Mouse (Mus musculus): ENCODE results near the gene Fndc10. TPM values are rescaled to one million over a fixed set of nuclear protein-coding genes. Genes with fewer than 3 reads are reported as not detected.

Gene Fndc10
- polyA plus RNA-seq, 1 experiment from 2014 or later: 3.3 TPM

GRCm38 (mm10) chr4:155705592-155705929 lies 11.4 kb downstream of the Fndc10 start:
- under 1% methylated on average over 19 of the region's 19 CpGs for WGBS
- Histone ChIP-seq H3K27me3 (replicated peaks; ENCODE audit: insufficient read depth, low read length) (no peaks in the 10 kb centered on the region), H3K4me2 (replicated peaks; ENCODE audit: low read depth, low read length) (peak overlapping the region; percentile 77), H3K36me3 (ENCODE audit: insufficient read depth, low read length) (no peaks in the 10 kb centered on the region), H3K4me3 (ENCODE audit: low read depth, low read length) (peak overlapping the region; percentile 94), H3K9me3 (ENCODE audit: low read length) (no peaks in the 10 kb centered on the region), H3K9ac (replicated peaks; ENCODE audit: low read depth) (peak overlapping the region; percentile 99), H3K4me1 (ENCODE audit: insufficient read depth, low read depth, low read length) (peaks cover 5% of the 10 kb centered on the region; the same call in 1 of the 2 replicates), H3K27ac (ENCODE audit: low read length) (peak overlapping the region; percentile 98)
- DNase-seq (ENCODE audit: low spot score): peak; percentile 70
- no peak; the same call in 1 of the 2 replicates for ATAC-seq
- no peak for TF ChIP-seq CTCF (IDR thresholded peaks at IDR 0.05)
- TF ChIP-seq EP300 (IDR thresholded peaks at IDR 0.05): no peak

- ATAC-seq: no peak
- Histone ChIP-seq H3K4me1 (ENCODE audit: insufficient read depth, low read depth, low read length) (peaks cover 5% of the 10 kb centered on the region; the same call in 1 of the 2 replicates), H3K27ac (ENCODE audit: low read length) (no peak overlapping the region), H3K9ac (replicated peaks; ENCODE audit: low read depth) (no peak overlapping the region), H3K27me3 (replicated peaks; ENCODE audit: insufficient read depth, low read length) (no peaks in the 10 kb centered on the region), H3K4me2 (replicated peaks; ENCODE audit: low read depth, low read length) (no peak overlapping the region), H3K4me3 (ENCODE audit: low read depth, low read length) (no peak overlapping the region), H3K9me3 (ENCODE audit: low read length) (no peaks in the 10 kb centered on the region), H3K36me3 (ENCODE audit: insufficient read depth, low read length) (no peaks in the 10 kb centered on the region)
- no peak for DNase-seq (ENCODE audit: low spot score)
- TF ChIP-seq EP300 (IDR thresholded peaks at IDR 0.05) (no peak), CTCF (IDR thresholded peaks at IDR 0.05) (no peak)
- 69% methylated on average over 2 of the region's 2 CpGs for WGBS
These were observed 14.4 kb downstream of the Fndc10 start for GRCm38 (mm10) chr4:155708582-155708981.

DNA sequence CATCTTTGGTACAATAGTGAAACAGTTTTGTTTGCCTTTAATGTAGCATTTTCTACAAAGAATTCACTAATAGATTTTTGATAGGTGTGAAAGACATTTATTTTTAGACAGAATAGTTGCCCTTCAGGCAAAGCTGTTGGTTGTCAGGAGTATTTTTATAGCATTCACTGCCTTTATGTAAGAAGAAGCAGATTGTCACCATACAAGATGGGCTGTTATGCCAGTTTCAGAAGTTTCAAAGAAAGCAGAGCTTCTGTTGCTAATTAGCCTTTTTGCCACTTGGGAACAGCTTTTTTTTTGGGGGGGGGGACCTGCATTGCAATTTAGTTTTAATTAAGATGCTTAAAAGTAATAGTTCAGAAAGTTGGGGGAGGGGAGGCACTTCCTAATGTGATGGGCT lies 14.8 kb downstream of the Fndc10 start:
- Histone ChIP-seq H3K27ac (ENCODE audit: low read length) (no peak overlapping the region), H3K4me2 (replicated peaks; ENCODE audit: low read depth, low read length) (no peak overlapping the region)

DNA sequence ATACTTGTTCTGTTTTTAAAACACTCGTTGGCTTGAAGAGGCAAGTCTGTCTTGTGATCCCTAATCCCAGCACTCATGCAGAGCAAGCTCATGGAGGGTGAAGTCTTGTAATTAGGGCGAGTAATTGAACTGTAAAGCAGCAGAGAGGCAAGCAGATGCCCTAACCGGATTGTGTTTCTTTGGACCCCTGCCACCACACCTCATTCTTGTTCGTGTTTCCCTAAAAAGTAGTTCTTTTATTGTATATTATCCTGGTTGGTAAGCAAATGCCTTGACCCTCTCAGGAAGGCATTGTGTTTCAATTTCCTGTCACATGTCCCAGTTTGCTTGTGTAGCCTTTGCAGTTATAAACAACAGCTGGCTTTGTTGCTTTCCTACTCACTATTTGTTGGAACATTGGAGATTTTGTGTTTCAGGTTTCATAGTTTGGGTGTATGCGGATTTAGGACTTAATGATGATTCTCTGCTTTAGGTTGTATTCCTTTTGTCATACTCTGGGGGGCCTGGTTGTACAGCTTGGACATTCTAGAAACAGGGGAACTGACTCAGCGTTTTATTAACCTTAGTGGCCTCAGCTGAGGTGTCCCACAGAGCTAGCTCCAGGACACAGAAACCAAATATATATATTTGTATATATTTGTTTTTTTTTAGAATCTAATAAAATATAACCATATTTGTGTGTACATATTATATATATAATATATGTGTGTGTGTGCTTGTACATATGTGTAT lies 16.5 kb downstream of the Fndc10 start:
- H3K9ac ChIP-seq (replicated peaks; ENCODE audit: low read depth): no peak overlapping the region
- H3K27ac ChIP-seq (ENCODE audit: low read length): peak overlapping the region; percentile 69

More for the DNA sequence above, 14.8 kb downstream of the Fndc10 start:
- TF ChIP-seq EP300 (IDR thresholded peaks at IDR 0.05): no peak
- TF ChIP-seq CTCF (IDR thresholded peaks at IDR 0.05): no peak
- Histone ChIP-seq H3K36me3 (ENCODE audit: insufficient read depth, low read length) (no peaks in the 10 kb centered on the region), H3K9ac (replicated peaks; ENCODE audit: low read depth) (no peak overlapping the region), H3K4me1 (ENCODE audit: insufficient read depth, low read depth, low read length) (peaks cover 5% of the 10 kb centered on the region; the same call in 1 of the 2 replicates), H3K9me3 (ENCODE audit: low read length) (no peaks in the 10 kb centered on the region), H3K27me3 (replicated peaks; ENCODE audit: insufficient read depth, low read length) (no peaks in the 10 kb centered on the region), H3K4me3 (ENCODE audit: low read depth, low read length) (no peak overlapping the region)
- DNase-seq (ENCODE audit: low spot score): no peak
- no peak for ATAC-seq

DNA sequence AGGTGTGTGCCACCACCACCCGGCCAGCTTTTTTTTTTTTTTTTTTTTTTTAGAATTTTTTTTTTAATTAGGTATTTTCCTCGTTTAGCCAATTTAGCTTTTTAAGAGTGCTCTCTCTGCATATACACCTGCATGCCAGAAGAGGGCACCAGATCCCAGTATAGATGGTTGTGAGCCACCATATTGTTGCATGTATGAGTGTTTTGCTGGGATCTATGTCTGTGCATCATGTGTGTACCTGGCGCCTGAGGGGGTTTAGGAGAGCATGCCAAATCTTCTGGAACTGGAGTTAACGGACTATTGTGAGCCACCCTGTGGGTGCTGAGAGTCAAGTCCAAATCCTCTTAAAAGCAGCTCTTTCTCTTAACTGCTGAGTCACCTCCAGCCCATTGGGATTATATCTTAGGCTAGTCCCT lies 27.5 kb downstream of the Fndc10 start:
- no peaks in the 10 kb centered on the region for H3K27me3 ChIP-seq (replicated peaks; ENCODE audit: insufficient read depth, low read length)
- no peaks in the 10 kb centered on the region; the same call in 1 of the 2 replicates for H3K36me3 ChIP-seq (ENCODE audit: insufficient read depth, low read length)
- H3K9ac ChIP-seq (replicated peaks; ENCODE audit: low read depth): no peak overlapping the region
- no peaks in the 10 kb centered on the region for H3K9me3 ChIP-seq (ENCODE audit: low read length)
- 73% methylated on average over 4 of the region's 4 CpGs for WGBS
- TF ChIP-seq CTCF (IDR thresholded peaks at IDR 0.05) (peak; percentile 76), EP300 (IDR thresholded peaks at IDR 0.05) (no peak)
- no peak overlapping the region for H3K4me3 ChIP-seq (ENCODE audit: low read depth, low read length)
- ATAC-seq (peak; percentile 38; the same call in 1 of the 2 replicates), DNase-seq (ENCODE audit: low spot score) (peak; percentile 54)
- H3K4me1 ChIP-seq (ENCODE audit: insufficient read depth, low read depth, low read length): no peaks in the 10 kb centered on the region
- H3K27ac ChIP-seq (ENCODE audit: low read length): no peak overlapping the region
- no peak overlapping the region for H3K4me2 ChIP-seq (replicated peaks; ENCODE audit: low read depth, low read length)

More for the DNA sequence above, 16.5 kb downstream of the Fndc10 start:
- peak; percentile 57 for DNase-seq (ENCODE audit: low spot score)
- Histone ChIP-seq H3K4me1 (ENCODE audit: insufficient read depth, low read depth, low read length) (peaks cover 5% of the 10 kb centered on the region; the same call in 1 of the 2 replicates), H3K36me3 (ENCODE audit: insufficient read depth, low read length) (peaks cover 5% of the 10 kb centered on the region), H3K4me3 (ENCODE audit: low read depth, low read length) (no peak overlapping the region), H3K9me3 (ENCODE audit: low read length) (no peaks in the 10 kb centered on the region), H3K27me3 (replicated peaks; ENCODE audit: insufficient read depth, low read length) (no peaks in the 10 kb centered on the region), H3K4me2 (replicated peaks; ENCODE audit: low read depth, low read length) (0 out of 2 replicates have a peak overlapping the region, but pooled peaks have one; percentile 17)
- TF ChIP-seq CTCF (IDR thresholded peaks at IDR 0.05) (no peak), EP300 (IDR thresholded peaks at IDR 0.05) (peak; percentile 72)
- ATAC-seq: peak; percentile 65
- 43% methylated on average over 6 of the region's 6 CpGs for WGBS

GRCm38 (mm10) chr4:155727993-155728392 lies 33.9 kb downstream of the Fndc10 start:
- Histone ChIP-seq H3K4me2 (replicated peaks; ENCODE audit: low read depth, low read length) (no peak overlapping the region), H3K4me3 (ENCODE audit: low read depth, low read length) (no peak overlapping the region), H3K4me1 (ENCODE audit: insufficient read depth, low read depth, low read length) (no peaks in the 10 kb centered on the region), H3K36me3 (ENCODE audit: insufficient read depth, low read length) (0 out of 2 replicates have a peak, but pooled peaks cover 3% of the 10 kb centered on the region), H3K9ac (replicated peaks; ENCODE audit: low read depth) (no peak overlapping the region), H3K27ac (ENCODE audit: low read length) (no peak overlapping the region), H3K27me3 (replicated peaks; ENCODE audit: insufficient read depth, low read length) (no peaks in the 10 kb centered on the region), H3K9me3 (ENCODE audit: low read length) (no peaks in the 10 kb centered on the region)
- WGBS: 83% methylated on average over 2 of the region's 2 CpGs
- ATAC-seq (no peak), DNase-seq (ENCODE audit: low spot score) (no peak)
- no peak for TF ChIP-seq CTCF (IDR thresholded peaks at IDR 0.05)
- no peak for TF ChIP-seq EP300 (IDR thresholded peaks at IDR 0.05)
